Mouse (Mus musculus) thymus, adult 18-20 months (tissue): ENCODE results near the gene Sptb.

Source experiments
- DNase-seq, 2 experiments: peaks; one replicate each; pipeline ENCODE4 v3.0.0; 2022; ENCODE audit warnings: mixed read lengths in 2 of 2

Gene Sptb

DNA sequence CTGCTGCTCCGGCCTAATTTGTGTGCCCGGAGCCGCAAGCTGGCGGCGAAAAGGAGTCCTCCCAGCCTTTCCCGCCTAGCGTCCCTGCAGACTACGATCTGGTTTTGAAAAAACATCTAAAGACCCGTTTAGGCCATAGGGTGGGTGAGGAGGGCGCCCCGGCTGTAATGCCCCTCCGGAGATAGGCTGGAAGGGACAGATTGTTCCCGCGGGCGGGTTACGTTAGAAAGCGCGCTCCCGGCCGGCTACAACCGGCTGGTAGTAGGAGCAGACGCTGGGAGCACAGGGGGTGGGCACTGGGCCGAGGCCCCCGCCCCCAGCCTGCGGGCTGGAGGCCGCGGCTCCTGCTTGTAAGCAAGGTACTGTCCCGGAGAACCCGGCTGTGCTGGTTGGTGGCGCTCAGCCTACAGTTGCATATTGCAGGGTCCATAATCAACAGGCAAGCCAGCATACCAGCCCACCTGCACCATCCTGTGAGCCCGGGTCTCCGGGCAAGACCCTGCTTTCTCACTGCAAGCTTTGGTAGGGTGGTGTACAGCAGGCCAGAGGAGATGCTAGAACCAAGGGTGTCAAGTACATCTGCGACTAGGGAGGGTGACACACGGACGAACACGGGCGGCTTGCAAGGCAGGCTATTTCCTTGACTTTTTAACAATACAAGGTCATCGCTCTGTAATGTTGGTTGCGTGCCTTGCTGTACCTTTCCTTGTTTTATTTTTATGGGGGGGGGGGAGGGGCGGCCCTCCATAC, at the start of gene Sptb:
Sptb (minus strand) TSS at position 197 of the 750 bp plus-strand sequence.
- peak in 1 of 2 experiments; percentile 14 for DNase-seq

GRCm38 (mm10) chr12:76752652-76753318, 42.4 kb upstream of the Sptb start:
- DNase-seq = peak; percentile 20 to 31

- no peak for DNase-seq
Observed at GRCm38 (mm10) chr12:76750866-76751459, 40.6 kb upstream of the Sptb start.

- no peak for DNase-seq
Observed at GRCm38 (mm10) chr12:76727955-76728354, 17.6 kb upstream of the Sptb start.

GRCm38 (mm10) chr12:76722026-76722425, 11.7 kb upstream of the Sptb start:
- no peak for DNase-seq

- no peak for DNase-seq
Observed at GRCm38 (mm10) chr12:76720572-76720971, 10.2 kb upstream of the Sptb start.

GRCm38 (mm10) chr12:76718384-76718783, 8.0 kb upstream of the Sptb start:
- no peak for DNase-seq

DNA sequence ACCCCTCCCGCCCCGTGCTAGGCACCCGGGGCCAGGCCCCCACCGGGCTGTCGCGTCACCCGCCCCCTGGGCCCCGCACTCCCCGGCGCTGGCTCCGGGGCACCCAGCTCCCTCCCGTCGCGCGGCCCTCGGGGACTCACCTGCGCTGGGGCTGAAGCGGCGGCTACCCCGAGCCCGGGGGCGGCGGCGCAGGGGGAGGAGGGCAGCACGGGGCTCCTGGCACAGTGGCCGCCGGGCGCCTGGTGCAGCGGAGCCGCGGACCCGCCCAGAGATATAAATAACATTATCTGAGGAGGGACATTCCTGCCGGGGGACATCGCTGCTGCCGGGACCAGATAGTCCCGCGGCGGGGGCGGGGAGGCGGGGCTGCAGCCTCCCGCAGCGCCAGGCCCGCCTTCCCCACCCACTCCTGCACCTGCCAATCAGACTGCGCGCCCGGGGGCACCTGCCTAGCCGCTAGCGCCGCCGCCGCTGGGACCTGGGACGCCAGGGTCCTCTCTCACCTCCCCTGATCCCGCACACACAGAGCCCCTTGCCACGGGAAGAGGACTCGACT, 474 bp downstream of the Sptb start:
- DNase-seq = peak; percentile 71 to 77

- DNase-seq = peak in 1 of 2 experiments; percentile 27
Observed at GRCm38 (mm10) chr12:76708956-76709794, 1.2 kb downstream of the Sptb start.

DNA sequence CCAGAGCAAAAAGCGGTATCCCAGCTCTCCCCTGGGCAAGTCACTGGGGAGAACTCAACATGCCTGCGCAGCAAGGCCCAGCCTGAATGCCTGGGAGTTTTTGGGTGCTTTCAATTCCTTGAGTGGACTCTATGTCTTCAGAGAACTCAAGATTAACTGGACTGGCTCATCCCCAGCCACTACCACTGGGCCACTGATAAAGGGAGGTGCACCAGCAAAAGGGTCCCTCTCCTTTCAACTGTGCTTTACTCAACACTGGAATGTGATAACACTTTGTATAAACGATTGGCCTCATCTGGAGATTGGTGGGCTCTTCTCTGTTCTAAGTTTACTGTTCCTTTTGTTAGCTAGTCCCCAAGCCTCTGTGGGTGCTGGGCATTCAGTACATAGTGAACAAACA, 2.2 kb downstream of the Sptb start:
- DNase-seq = no peak

DNA sequence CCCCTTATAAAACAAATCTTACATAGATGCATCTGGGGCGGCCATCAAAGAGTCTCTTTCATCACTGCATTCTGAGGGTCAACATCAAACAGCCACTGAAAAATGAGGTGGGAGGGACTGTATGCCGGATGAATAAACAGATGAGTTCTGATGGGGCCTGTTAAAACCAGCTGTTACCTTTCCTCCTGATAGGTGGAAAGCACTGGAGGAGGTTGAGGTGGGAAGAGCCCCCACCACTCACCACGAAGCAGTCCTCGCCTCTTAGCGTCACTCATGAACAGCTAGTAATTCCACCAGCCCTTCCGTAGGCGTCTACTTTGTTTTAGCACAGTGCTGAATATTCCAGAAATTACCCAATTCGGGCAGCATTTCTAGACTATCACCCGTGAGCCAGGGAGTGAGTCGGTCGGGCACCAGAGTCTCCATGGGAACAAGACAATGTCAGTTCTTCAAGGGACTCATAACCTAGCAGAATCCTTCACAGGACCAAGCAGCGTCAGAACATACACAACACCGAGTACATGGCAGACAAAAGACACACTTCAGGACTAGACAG, 13.9 kb downstream of the Sptb start:
- DNase-seq = no peak

DNA sequence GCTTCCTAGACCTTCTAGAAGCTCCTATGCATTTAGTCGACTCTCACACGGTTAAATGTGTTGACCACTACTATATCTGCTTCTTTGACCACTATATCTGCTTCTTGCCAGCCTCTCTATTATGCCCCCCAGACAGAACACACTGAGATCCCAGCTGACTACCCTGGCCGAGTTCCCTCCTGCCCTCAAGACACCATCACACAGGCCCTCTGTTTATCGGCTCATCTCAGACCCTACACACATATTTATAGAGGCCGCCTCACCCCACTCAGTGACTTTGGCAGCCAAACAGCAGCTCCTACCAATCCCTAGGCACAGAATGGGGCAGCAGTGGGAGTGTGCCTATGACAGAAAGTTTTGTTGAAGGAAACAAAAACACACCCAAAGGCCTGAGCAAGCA, 14.6 kb downstream of the Sptb start:
- DNase-seq = no peak

DNA sequence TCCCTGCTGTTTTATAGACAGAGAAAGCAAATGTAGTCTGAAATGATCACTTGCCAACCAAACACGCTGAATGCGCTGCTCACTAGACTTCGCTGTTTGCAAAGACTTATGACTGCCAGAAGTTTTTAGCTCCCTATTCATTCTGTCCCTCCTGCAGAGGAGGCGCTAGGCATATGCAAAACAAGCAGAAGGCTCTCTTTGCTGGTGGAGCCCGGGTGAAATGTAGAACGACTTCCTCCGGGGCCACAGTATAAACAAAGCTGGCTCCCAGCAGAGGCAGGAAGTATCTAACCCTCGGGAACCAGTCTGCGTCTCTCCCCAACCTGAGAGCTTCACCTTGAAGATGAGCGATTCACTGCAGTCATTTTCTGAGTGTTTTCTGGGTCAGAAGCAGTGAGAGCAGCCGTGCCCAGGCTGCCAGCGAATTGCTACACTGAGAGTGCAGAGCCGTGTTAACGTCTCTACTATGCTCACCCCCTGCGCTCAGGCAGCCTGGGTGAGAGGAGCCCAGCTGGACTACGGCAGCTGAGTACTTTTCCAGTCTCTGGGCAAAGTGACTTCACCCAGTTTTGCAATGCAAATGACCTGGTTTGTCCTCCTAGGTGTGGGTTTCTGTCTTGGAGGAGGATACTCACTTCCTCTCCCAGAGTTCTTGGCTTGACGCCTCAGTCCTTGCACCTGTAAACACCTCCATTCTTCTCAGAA, 15.4 kb downstream of the Sptb start:
- peak; percentile 49 to 68 for DNase-seq

DNA sequence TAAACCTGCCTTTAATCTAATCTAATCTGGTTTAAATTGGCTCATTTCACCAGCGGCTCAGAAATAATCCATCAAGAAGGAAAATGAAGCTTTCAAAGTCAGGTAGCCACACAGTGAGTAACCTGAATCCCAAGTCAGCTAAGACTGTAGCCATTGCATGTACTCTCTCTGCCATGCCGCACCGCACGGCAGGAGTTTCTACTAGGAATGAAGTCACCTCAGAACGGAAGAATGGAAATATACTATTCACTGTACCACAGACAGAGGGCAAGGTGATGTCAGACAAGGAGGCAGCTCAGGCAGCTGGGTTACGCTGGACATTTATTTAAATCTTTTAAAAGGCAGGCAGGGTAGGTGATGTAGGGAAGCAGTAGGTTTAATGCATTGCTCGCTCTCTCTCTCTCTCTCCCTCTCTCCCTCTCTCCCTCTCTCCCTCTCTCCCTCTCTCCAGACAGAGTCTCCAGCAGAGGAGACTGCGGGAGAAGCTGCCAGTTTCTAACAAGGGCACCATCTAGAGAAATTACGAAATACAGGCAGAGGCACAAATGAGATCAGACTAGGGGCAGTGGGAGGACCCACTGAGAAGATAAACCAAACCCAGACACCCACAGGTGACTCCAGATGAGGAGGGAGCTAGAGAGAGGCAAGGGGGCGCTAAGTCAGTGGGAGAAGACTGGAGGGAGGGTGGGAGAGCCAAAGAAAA, 22.7 kb downstream of the Sptb start:
- DNase-seq = no peak

DNA sequence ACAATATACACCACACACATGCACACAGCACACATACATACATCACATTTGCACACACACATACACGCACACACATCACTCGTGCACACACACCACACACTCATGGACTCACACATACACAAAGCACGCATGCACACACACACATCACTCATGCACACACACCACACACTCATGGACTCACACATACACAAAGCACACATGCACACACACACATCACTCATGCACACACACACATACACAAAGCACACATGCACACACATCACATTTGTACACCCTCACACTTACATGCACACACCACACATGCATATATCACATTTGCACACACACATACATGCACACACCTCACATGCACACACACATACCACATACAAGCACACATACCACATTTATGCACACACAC, 24.7 kb downstream of the Sptb start:
- DNase-seq = no peak

- DNase-seq = no peak
Observed at GRCm38 (mm10) chr12:76684493-76684892, 25.9 kb downstream of the Sptb start.

DNA sequence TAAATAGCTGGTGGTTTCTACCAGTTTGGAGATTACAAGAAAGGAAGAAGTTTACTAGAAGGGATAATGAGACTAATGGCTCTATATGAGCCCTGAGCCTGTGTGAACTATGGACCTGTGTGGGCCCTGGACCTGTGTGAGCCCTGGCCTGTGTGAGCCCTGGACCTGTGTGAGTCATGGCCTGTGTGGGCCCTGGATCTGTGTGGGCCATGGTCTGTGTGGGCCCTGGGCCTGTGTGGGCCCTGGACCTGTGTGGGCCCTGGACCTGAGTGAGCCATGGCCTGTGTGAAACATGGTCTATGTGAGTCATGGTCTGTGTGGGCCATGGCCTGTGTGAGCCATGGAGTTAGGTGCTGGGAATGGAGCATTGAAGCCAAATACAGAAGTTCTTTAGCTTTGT, 28.4 kb downstream of the Sptb start:
- DNase-seq = no peak

DNA sequence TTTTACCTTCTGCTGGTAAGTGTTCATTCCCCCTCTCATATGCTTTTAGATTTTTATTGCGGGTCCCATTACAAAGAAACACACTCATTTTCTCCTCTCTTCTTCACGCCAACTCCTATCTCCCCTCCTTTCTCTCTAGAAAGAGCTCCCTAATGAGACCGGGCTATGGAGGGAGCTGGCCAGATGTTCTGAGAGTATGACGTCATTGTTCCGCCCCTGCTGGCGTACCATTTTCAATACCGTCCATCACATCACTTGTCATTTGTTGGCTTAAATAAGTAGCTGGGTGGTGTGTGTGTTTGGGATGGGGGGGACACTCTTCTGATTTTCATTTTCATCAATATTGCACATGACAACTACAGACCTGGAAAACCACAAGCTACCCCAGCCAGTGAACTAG, 33.3 kb downstream of the Sptb start:
- DNase-seq = no peak

DNA sequence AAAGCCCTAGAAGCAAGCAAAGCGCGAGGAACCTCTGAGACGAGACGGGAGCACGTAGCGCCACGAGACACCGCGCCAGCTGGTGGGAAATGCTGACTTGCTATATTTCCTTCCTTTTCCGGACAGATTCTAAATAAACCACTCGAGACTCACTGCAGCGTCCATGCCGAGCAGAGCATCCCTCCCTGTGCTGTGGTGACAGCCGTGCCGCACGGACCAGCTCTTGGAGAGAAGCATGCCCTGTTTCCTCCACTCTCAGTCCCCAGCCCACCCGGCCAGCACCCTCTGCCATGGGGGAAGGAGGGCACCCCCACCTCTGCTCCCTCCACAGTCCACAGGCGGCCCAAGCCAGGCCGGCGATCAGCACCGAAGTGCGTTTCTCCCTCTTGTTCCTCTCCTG, 33.9 kb downstream of the Sptb start:
- DNase-seq = no peak

DNA sequence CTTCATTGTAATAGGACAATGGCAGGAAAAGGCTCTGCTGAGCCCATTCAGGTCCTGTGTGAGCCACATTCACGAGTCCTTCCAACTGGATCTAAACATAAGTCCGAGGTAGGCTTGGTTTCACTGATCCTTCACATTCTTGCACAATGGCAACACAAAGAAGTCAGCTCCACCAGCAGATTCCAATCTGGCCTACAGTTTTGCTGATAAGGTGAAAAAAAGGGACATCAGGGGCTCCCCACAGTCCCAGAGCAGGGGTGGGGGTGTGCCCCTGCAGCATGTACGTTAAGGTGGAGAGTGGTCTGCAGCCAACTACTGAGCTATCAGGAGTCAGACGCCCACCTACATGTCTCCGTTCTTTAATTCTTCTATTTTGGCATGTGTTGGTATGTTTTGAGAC, 35.0 kb downstream of the Sptb start:
- DNase-seq = no peak

DNA sequence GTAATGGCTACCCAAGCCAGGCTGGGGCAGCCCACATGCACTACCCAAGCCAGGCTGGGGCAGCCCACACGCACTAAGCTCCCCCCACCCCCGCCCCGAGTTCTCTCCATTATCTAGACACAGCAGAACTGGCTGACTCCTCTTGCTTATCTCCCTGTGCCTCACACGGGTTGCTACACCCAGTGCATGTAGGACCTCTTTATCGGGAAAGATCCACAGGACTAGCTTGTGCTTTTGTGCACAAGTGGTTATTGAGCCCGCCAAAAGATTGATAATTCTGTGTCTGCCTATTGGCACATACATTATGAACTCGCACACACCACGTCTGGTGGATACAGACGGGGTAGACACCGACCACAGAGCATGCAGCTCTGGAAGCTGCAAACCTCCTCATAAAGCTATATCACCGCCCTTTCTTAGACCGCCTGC, 36.5 kb downstream of the Sptb start:
- DNase-seq = no peak
